Mouse (Mus musculus) myocyte (in vitro differentiated cells): Measurements from ENCODE around the gene Serpini1. TPM values are rescaled to one million over a fixed set of nuclear protein-coding genes. Genes with fewer than 3 reads are reported as not detected.

Experiments used
- H3K27me3 ChIP-seq: one replicate; pipeline ENCODE4 v1.6.1; 2011; ENCODE audit not compliant: control insufficient read depth, insufficient read depth, insufficient read length
- H3K36me3 ChIP-seq: one replicate; pipeline ENCODE4 v1.6.1; 2011; ENCODE audit not compliant: control insufficient read depth, insufficient read depth
- H3K4me2 ChIP-seq: one replicate; pipeline ENCODE4 v1.6.1; 2011; ENCODE audit warnings: low read depth, control low read depth
- H3K4me3 ChIP-seq: one replicate; pipeline ENCODE4 v1.5.1; 2011; ENCODE audit warnings: mild to moderate bottlenecking, control low read depth, moderate library complexity
- H3K79me2 ChIP-seq: one replicate; pipeline ENCODE4 v1.6.1; 2011; ENCODE audit not compliant: control insufficient read depth, insufficient read depth
- H3ac ChIP-seq: one replicate; pipeline ENCODE4 v1.6.1; 2011; ENCODE audit not compliant: control insufficient read depth, insufficient read length
- CEBPB ChIP-seq: IDR thresholded peaks from 2 replicates; pipeline ENCODE4 v1.6.1; 2011; ENCODE audit warnings: mild to moderate bottlenecking, moderate library complexity; ENCODE audit not compliant: poor library complexity, insufficient read depth, severe bottlenecking
- E2F4 ChIP-seq: IDR thresholded peaks from one replicate; pipeline ENCODE4 v1.6.1; 2011; ENCODE audit warnings: mild to moderate bottlenecking, control low read depth, moderate library complexity; ENCODE audit not compliant: insufficient read depth
- MAX ChIP-seq: IDR thresholded peaks from one replicate; pipeline ENCODE4 v1.6.1; 2011; ENCODE audit warnings: low read depth, mild to moderate bottlenecking, control low read depth
- MYOD1 ChIP-seq, 3 experiments: IDR thresholded peaks; one replicate each; pipeline ENCODE4 v1.6.1; 2011; ENCODE audit warnings: control low read depth in 2 of 3, low read depth in 2 of 3, mild to moderate bottlenecking in 2 of 3, moderate library complexity in 1 of 3; ENCODE audit not compliant: insufficient read length in 2 of 3, control insufficient read depth in 1 of 3
- MYOG ChIP-seq, 3 experiments: IDR thresholded peaks; one replicate each; pipeline ENCODE4 v1.6.1; 2011; ENCODE audit warnings: control low read depth in 2 of 3, low read depth in 2 of 3, mild to moderate bottlenecking in 2 of 3; ENCODE audit not compliant: insufficient read length in 2 of 3, control insufficient read depth in 1 of 3, insufficient read depth in 1 of 3
- POLR2A ChIP-seq: IDR thresholded peaks from one replicate; pipeline ENCODE4 v1.6.1; 2011; ENCODE audit warnings: low read depth, mild to moderate bottlenecking, control low read depth, moderate library complexity; ENCODE audit not compliant: insufficient read length
- POLR2AphosphoS2 ChIP-seq: IDR thresholded peaks from one replicate; pipeline ENCODE4 v1.6.1; 2011; ENCODE audit warnings: low read depth, control low read depth; ENCODE audit not compliant: insufficient read length
- REST ChIP-seq: IDR thresholded peaks from one replicate; pipeline ENCODE4 v1.6.1; 2011; ENCODE audit warnings: mild to moderate bottlenecking, control low read depth, moderate library complexity; ENCODE audit not compliant: insufficient read depth, insufficient read length
- SRF ChIP-seq: IDR thresholded peaks from one replicate; pipeline ENCODE4 v1.6.1; 2011; ENCODE audit warnings: low read depth; ENCODE audit not compliant: control insufficient read depth, insufficient read length
- TCF12 ChIP-seq: IDR thresholded peaks from one replicate; pipeline ENCODE4 v1.6.1; 2011; ENCODE audit warnings: mild to moderate bottlenecking, control low read depth; ENCODE audit not compliant: poor library complexity, insufficient read depth, severe bottlenecking
- TCF3 ChIP-seq: IDR thresholded peaks from one replicate; pipeline ENCODE4 v1.6.1; 2011; ENCODE audit warnings: low read depth, control low read depth; ENCODE audit not compliant: insufficient read length
- USF1 ChIP-seq: IDR thresholded peaks from one replicate; pipeline ENCODE4 v1.6.1; 2011; ENCODE audit warnings: low read depth, mild to moderate bottlenecking, control low read depth, moderate library complexity
- polyA plus RNA-seq: library from polyadenylated mRNA; unstranded; fragments of >200 nt; fragmentation: generic; extraction: Trizol; gene quantifications from one replicate; pipeline ENCODE4 v1.2.1, GENCODE M21; 2012; ENCODE audit warnings: missing spikeins

Serpini1 gene
- polyA plus RNA-seq, 1 experiment: 0.14 TPM

DNA sequence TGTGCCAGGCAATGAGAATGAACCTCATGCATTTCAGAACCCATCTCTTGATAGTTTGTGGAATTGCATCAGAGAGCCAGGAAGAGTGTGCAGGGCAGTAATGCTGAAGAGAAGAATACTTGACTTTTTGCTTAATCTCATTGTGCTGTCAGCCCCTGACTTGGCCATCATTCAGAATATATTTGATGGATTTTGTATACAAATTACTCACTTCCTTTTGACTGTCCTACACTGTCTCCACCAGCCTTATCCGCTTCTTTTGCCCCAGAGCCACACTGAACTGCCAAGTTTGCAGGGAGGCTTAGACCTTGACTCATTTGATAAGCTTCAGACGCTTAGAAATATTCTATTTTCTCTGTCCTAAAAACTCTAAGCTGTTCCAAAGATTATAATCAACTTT is 129.4 kb downstream of the Serpini1 start:
- Histone ChIP-seq H3K79me2 (no peaks in the 10 kb centered on the region), H3ac (no peak overlapping the region), H3K27me3 (no peaks in the 10 kb centered on the region), H3K4me2 (no peak overlapping the region), H3K36me3 (no peaks in the 10 kb centered on the region), H3K4me3 (no peak overlapping the region)
- TF ChIP-seq E2F4 (no peak), USF1 (no peak), SRF (no peak), POLR2AphosphoS2 (no peak), MYOG (IDR thresholded peaks at IDR 0.05; ENCODE audit: control insufficient read depth in 1 of 3, insufficient read depth in 1 of 3, insufficient read length in 2 of 3, low read depth in 2 of 3) (no peak), MYOD1 (IDR thresholded peaks at IDR 0.05; ENCODE audit: control insufficient read depth in 1 of 3, insufficient read length in 2 of 3, low read depth in 2 of 3) (no peak), REST (no peak), TCF3 (no peak), MAX (no peak)

DNA sequence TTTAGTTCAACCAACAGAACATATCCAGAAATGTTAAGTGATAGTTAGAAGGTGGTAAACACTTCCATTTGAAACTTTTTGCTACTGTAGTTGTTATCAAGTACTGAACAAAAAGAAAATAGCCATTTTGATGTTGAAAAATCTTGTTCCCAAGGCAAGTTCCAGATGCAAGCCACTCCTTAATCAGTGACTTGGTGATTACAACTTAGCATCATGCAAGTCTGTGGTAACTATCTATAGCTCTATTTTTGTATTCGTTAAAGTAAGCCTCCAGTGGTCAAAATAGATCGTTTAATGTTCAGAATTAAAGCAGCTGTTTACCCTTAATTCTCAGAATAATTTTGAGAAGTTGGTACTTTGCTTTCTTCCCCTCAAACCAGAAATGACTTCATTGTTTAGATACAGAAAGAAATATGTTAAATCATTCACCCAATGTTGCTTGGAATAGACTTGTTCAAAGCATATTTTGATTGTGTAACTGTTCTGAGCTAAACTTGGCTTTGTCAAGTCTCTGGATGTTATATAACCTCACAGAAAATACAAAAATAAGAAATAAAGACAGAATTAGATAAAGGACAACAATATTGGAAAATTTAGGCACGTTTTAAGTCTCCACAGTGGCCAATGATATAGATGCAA is 130.0 kb downstream of the Serpini1 start:
- no peaks in the 10 kb centered on the region for H3K36me3 ChIP-seq

DNA sequence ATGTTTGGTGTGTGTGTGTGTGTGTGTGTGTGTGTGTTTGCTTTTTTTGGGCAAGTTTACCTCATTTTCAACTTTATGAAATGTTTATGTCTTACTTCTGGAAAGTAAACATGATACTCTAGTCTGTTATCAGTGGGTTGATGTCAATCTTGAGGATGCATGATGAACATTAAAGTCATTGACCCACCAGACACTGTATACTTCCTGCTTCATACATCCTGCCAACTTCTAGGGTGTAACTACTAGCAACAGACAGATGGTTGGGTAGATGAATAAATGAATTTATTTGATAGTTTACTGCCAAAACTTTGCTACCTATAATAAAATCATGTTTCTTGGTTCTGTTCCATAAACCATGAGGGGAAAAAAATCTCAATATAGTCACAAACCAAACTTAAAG is 133.0 kb downstream of the Serpini1 start:
- Histone ChIP-seq H3K4me2 (no peak overlapping the region), H3K36me3 (no peaks in the 10 kb centered on the region), H3K27me3 (no peaks in the 10 kb centered on the region), H3ac (no peak overlapping the region), H3K79me2 (no peaks in the 10 kb centered on the region), H3K4me3 (no peak overlapping the region)
- no peak for TF ChIP-seq TCF3
- TF ChIP-seq POLR2AphosphoS2: no peak
- no peak for TF ChIP-seq CEBPB
- TF ChIP-seq POLR2A: no peak
- TF ChIP-seq E2F4: no peak
- no peak for TF ChIP-seq MYOG (IDR thresholded peaks at IDR 0.05; ENCODE audit: control insufficient read depth in 1 of 3, insufficient read depth in 1 of 3, insufficient read length in 2 of 3, low read depth in 2 of 3)
- no peak for TF ChIP-seq SRF
- no peak for TF ChIP-seq TCF12
- TF ChIP-seq MAX: no peak
- no peak for TF ChIP-seq MYOD1 (IDR thresholded peaks at IDR 0.05; ENCODE audit: control insufficient read depth in 1 of 3, insufficient read length in 2 of 3, low read depth in 2 of 3)
- TF ChIP-seq REST: no peak
- TF ChIP-seq USF1: no peak

More for the DNA sequence above, 130.0 kb downstream of the Serpini1 start:
- H3K79me2 ChIP-seq: no peaks in the 10 kb centered on the region
- H3K4me2 ChIP-seq: no peak overlapping the region
- H3K4me3 ChIP-seq: no peak overlapping the region
- no peak overlapping the region for H3ac ChIP-seq
- H3K27me3 ChIP-seq: no peaks in the 10 kb centered on the region
- no peak for TF ChIP-seq MAX
- no peak for TF ChIP-seq TCF3
- TF ChIP-seq MYOD1 (IDR thresholded peaks at IDR 0.05; ENCODE audit: control insufficient read depth in 1 of 3, insufficient read length in 2 of 3, low read depth in 2 of 3): no peak
- TF ChIP-seq CEBPB: no peak
- no peak for TF ChIP-seq REST
- no peak for TF ChIP-seq SRF
- no peak for TF ChIP-seq POLR2AphosphoS2
- TF ChIP-seq POLR2A: no peak
- no peak for TF ChIP-seq E2F4
- TF ChIP-seq USF1: no peak
- no peak for TF ChIP-seq MYOG (IDR thresholded peaks at IDR 0.05; ENCODE audit: control insufficient read depth in 1 of 3, insufficient read depth in 1 of 3, insufficient read length in 2 of 3, low read depth in 2 of 3)
- TF ChIP-seq TCF12: no peak

- H3K4me3 ChIP-seq: no peak overlapping the region
- H3K79me2 ChIP-seq: no peaks in the 10 kb centered on the region
- H3ac ChIP-seq: no peak overlapping the region
- H3K4me2 ChIP-seq: no peak overlapping the region
- H3K27me3 ChIP-seq: no peaks in the 10 kb centered on the region
- no peaks in the 10 kb centered on the region for H3K36me3 ChIP-seq
- no peak for TF ChIP-seq SRF
- no peak for TF ChIP-seq TCF3
- TF ChIP-seq MYOD1 (IDR thresholded peaks at IDR 0.05; ENCODE audit: control insufficient read depth in 1 of 3, insufficient read length in 2 of 3, low read depth in 2 of 3): no peak
- TF ChIP-seq CEBPB: no peak
- TF ChIP-seq REST: no peak
- TF ChIP-seq E2F4: no peak
- TF ChIP-seq POLR2AphosphoS2: no peak
- TF ChIP-seq POLR2A: no peak
- no peak for TF ChIP-seq MYOG (IDR thresholded peaks at IDR 0.05; ENCODE audit: control insufficient read depth in 1 of 3, insufficient read depth in 1 of 3, insufficient read length in 2 of 3, low read depth in 2 of 3)
- TF ChIP-seq MAX: no peak
- TF ChIP-seq USF1: no peak
- TF ChIP-seq TCF12: no peak
Observed at GRCm38 (mm10) chr3:75692088-75692487, 134.7 kb downstream of the Serpini1 start.

Other genes with a start within 250 kb of the Serpini1 start
- not detected for gene Wdr49, start 75.4 kb upstream of the Serpini1 start, polyA plus RNA-seq
- 19.1 TPM for gene Pdcd10, start 691 bp upstream of the Serpini1 start, polyA plus RNA-seq
- not detected for gene Gm29133, start 190.7 kb downstream of the Serpini1 start, polyA plus RNA-seq